In the genomic region with DNA sequence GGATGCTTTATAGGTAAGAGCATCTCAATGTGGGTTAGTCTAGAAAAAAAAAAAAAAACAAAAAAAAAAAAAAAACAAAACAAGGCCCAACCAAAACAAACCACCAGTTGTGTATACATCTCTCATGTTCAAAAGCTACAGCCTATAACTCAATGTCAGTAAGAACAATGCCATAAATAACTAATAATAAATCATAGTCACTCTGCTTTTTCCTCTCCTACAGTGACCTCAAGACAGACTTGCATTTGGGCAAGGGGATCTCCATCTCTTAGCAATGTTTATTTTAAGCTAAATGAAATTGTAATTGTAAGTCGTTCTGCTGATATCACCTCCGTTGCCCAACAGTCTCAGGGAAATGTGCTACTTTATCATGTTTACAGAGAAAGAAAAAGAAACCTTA, we compare ENCODE assay signal across 23 mouse cellular contexts.
DNase-seq lines count a peak whose midpoint lies in the region; ATAC-seq and TF ChIP-seq lines count a peak whose summit lies in the region.
"Had no signal": no experiment of that assay in that cellular context is flagged by ENCODE, and none has a peak within 500 bp of the region (broad histone marks: within the 10 kb centered on the region; RNA-seq: fewer than 3 reads in every experiment).

No protein-coding gene starts in this region.

- no peaks in the 10 kb centered on the region for H3K9me3 ChIP-seq in lung, embryonic 14.5 days (ENCODE audit: low read depth, low read length)
- H3K9me3 ChIP-seq in lung, postnatal 0 days (ENCODE audit: low read length), result no peaks in the 10 kb centered on the region
- H3K9me3 ChIP-seq in stomach, postnatal 0 days (ENCODE audit: control insufficient read depth, low read length), result no peaks in the 10 kb centered on the region
- H3K9me3 ChIP-seq: embryonic facial prominence, embryonic 12.5 days; embryonic facial prominence, embryonic 15.5 days; heart, embryonic 12.5 days; heart, embryonic 15.5 days; hindbrain, embryonic 10.5 days; hindbrain, embryonic 13.5 days had no signal

- WGBS in lung, embryonic 14.5 days, result 26% methylated on average over 2 of the region's 2 CpGs
- WGBS in lung, postnatal 0 days, result 27% methylated on average over 2 of the region's 2 CpGs
- WGBS in stomach, postnatal 0 days, result 23% methylated on average over 2 of the region's 2 CpGs

- ATAC-seq in lung, embryonic 14.5 days (ENCODE audit: insufficient read depth), result no peak
- peak; percentile 69 for ATAC-seq in lung, postnatal 0 days
- no peak for ATAC-seq in stomach, postnatal 0 days (ENCODE audit: low FRiP score, low TSS enrichment)
- ATAC-seq: CD4-positive, CD25-positive, alpha-beta regulatory T cell, adult 4 months; forebrain, embryonic 14.5 days; forebrain, postnatal 0 days had no signal

- H3K4me2 ChIP-seq in lung, embryonic 14.5 days, result no peak overlapping the region
- no peak overlapping the region for H3K4me2 ChIP-seq in lung, postnatal 0 days (replicated peaks; ENCODE audit: low read depth, low read length)
- H3K4me2 ChIP-seq in stomach, postnatal 0 days (replicated peaks; ENCODE audit: low read depth), result no peak overlapping the region
- H3K4me2 ChIP-seq: embryonic facial prominence, embryonic 12.5 days; embryonic facial prominence, embryonic 15.5 days; heart, embryonic 12.5 days; heart, embryonic 15.5 days; hindbrain, embryonic 13.5 days had no signal

- no peaks in the 10 kb centered on the region for H3K36me3 ChIP-seq in lung, embryonic 14.5 days (ENCODE audit: insufficient read depth)
- H3K36me3 ChIP-seq in lung, postnatal 0 days (ENCODE audit: insufficient read depth, low read length), result no peaks in the 10 kb centered on the region
- H3K36me3 ChIP-seq in stomach, postnatal 0 days (ENCODE audit: control insufficient read depth, insufficient read depth, low read length), result no peaks in the 10 kb centered on the region
- H3K36me3 ChIP-seq: embryonic facial prominence, embryonic 12.5 days; embryonic facial prominence, embryonic 15.5 days; heart, embryonic 12.5 days; heart, embryonic 15.5 days; hindbrain, embryonic 10.5 days; hindbrain, embryonic 13.5 days had no signal

- no peak overlapping the region for H3K4me3 ChIP-seq in lung, embryonic 14.5 days (ENCODE audit: low read depth, low read length)
- H3K4me3 ChIP-seq in lung, postnatal 0 days (ENCODE audit: low read depth, low read length), result no peak overlapping the region
- H3K4me3 ChIP-seq in stomach, postnatal 0 days (ENCODE audit: low read depth, low read length), result no peak overlapping the region
- H3K4me3 ChIP-seq: embryonic facial prominence, embryonic 12.5 days; embryonic facial prominence, embryonic 15.5 days; heart, embryonic 12.5 days; heart, embryonic 15.5 days; hindbrain, embryonic 10.5 days; hindbrain, embryonic 13.5 days had no signal

- TF ChIP-seq EP300 in lung, postnatal 0 days (IDR thresholded peaks at IDR 0.05), result peak; percentile 75
- TF ChIP-seq EP300 in stomach, postnatal 0 days (optimal IDR thresholded peaks at IDR 0.05), result no peak

- no peak overlapping the region for H3K9ac ChIP-seq in lung, embryonic 14.5 days
- H3K9ac ChIP-seq in lung, postnatal 0 days (replicated peaks; ENCODE audit: low read depth), result no peak overlapping the region
- H3K9ac ChIP-seq in stomach, postnatal 0 days (ENCODE audit: low read length), result no peak overlapping the region
- H3K9ac ChIP-seq: embryonic facial prominence, embryonic 12.5 days; embryonic facial prominence, embryonic 15.5 days; forebrain, postnatal 0 days; heart, embryonic 12.5 days; heart, embryonic 15.5 days; hindbrain, embryonic 13.5 days had no signal

- H3K27me3 ChIP-seq in lung, embryonic 14.5 days (ENCODE audit: insufficient read depth, low read length), result no peaks in the 10 kb centered on the region
- H3K27me3 ChIP-seq in lung, postnatal 0 days (replicated peaks; ENCODE audit: insufficient read depth, low read length), result no peaks in the 10 kb centered on the region
- H3K27me3 ChIP-seq in stomach, postnatal 0 days (ENCODE audit: control insufficient read depth, insufficient read depth, low read length), result no peaks in the 10 kb centered on the region
- H3K27me3 ChIP-seq: embryonic facial prominence, embryonic 12.5 days; embryonic facial prominence, embryonic 15.5 days; heart, embryonic 12.5 days; heart, embryonic 15.5 days; hindbrain, embryonic 13.5 days had no signal

- no peak for TF ChIP-seq CTCF in lung, embryonic 14.5 days (IDR thresholded peaks at IDR 0.05; ENCODE audit: low read depth)
- no peak for TF ChIP-seq CTCF in lung, postnatal 0 days (IDR thresholded peaks at IDR 0.05)
- TF ChIP-seq CTCF in stomach, postnatal 0 days (IDR thresholded peaks at IDR 0.05; ENCODE audit: low read depth), result no peak

- 0 out of 2 replicates have a peak, but pooled peaks cover 7% of the 10 kb centered on the region for H3K4me1 ChIP-seq in lung, embryonic 14.5 days (ENCODE audit: insufficient read depth)
- H3K4me1 ChIP-seq in lung, postnatal 0 days (ENCODE audit: insufficient read depth, low read depth, low read length), result peaks cover 3% of the 10 kb centered on the region; the same call in 1 of the 2 replicates
- H3K4me1 ChIP-seq in stomach, postnatal 0 days (replicated peaks; ENCODE audit: control insufficient read depth, insufficient read depth), result no peaks in the 10 kb centered on the region
- H3K4me1 ChIP-seq: embryonic facial prominence, embryonic 12.5 days; hindbrain, embryonic 10.5 days had no signal

- 0 out of 2 replicates have a peak overlapping the region, but pooled peaks have one; percentile 81 for H3K27ac ChIP-seq in lung, embryonic 14.5 days (ENCODE audit: low read depth)
- H3K27ac ChIP-seq in lung, postnatal 0 days (ENCODE audit: low read length), result no peak overlapping the region; the same call in 1 of the 2 replicates
- H3K27ac ChIP-seq in stomach, postnatal 0 days (replicated peaks), result peak overlapping the region; percentile 53; the same call in 1 of the 2 replicates
- H3K27ac ChIP-seq: embryonic facial prominence, embryonic 12.5 days; embryonic facial prominence, embryonic 15.5 days; hindbrain, embryonic 10.5 days had no signal

- DNase-seq in lung, embryonic 14.5 days, result peak; percentile 38
- DNase-seq in lung, postnatal 14 days, result no peak
- DNase-seq in lung, postnatal 0 days (ENCODE audit: low spot score), result peak; percentile 58
- DNase-seq in lung, postnatal 10 days, result no peak
- DNase-seq in stomach, postnatal 0 days (ENCODE audit: low spot score), result no peak
- no peak for DNase-seq in layer of hippocampus, postnatal 25 days (ENCODE audit: extremely low spot score in 1 of 2, low spot score in 1 of 2)
- DNase-seq: adrenal gland, adult 2 months; adrenal gland, postnatal 14 days; cerebellum, adult 11 months; cerebellum, adult 2 months; cerebellum, adult 9-11 months; cerebellum, postnatal 25 days; forebrain, postnatal 0 days; gastrocnemius, postnatal 25 days; heart, postnatal 36 days had no signal

Comparison
In these comparisons a context has a peak if more than half of its experiments do, and no peak if none do; other contexts are left out.
1. DNase-seq: peak in lung, embryonic 14.5 days (single experiment) and lung, postnatal 0 days (single experiment); none in lung, postnatal 14 days (single experiment), lung, postnatal 10 days (single experiment), stomach, postnatal 0 days (single experiment) and layer of hippocampus, postnatal 25 days (0 of 2).